Mouse (Mus musculus) stomach, embryonic 14.5 days (tissue): ENCODE measurements around the gene Cdk8. TPM values are rescaled to one million over a fixed set of nuclear protein-coding genes. Genes with fewer than 3 reads are reported as not detected.

ENCODE experiments used
- ATAC-seq: fragments of 200-750 bp; cut with Nextera tagmentation; 2 replicates; pipeline ENCODE4 v1.8.0; 2017; ENCODE audit warnings: low read depth, moderate TSS enrichment; ENCODE audit not compliant: insufficient number of reproducible peaks, insufficient read depth, low FRiP score
- H3K27ac ChIP-seq: fragments of 300-500 bp; sonication (generic); 2 replicates; pipeline ENCODE4 v1.5.1; 2014; ENCODE audit warnings: mild to moderate bottlenecking, low read length, moderate library complexity, mixed read lengths
- H3K27me3 ChIP-seq: fragments of 300-500 bp; sonication (generic); 2 replicates; pipeline ENCODE4 v1.6.1; 2014; ENCODE audit warnings: low read length, control low read depth, mixed read lengths; ENCODE audit not compliant: control insufficient read depth, insufficient read depth
- H3K36me3 ChIP-seq: fragments of 300-500 bp; sonication (generic); 2 replicates; pipeline ENCODE4 v1.6.1; 2014; ENCODE audit warnings: mild to moderate bottlenecking, control low read depth, low read length, moderate library complexity, mixed read lengths; ENCODE audit not compliant: control insufficient read depth, insufficient read depth
- H3K4me1 ChIP-seq: fragments of 300-500 bp; sonication (generic); 2 replicates; pipeline ENCODE4 v1.6.1; 2014; ENCODE audit warnings: low read length, control low read depth, mixed read lengths; ENCODE audit not compliant: control insufficient read depth, insufficient read depth
- H3K4me2 ChIP-seq: fragments of 300-500 bp; sonication (generic); replicated peaks from 2 replicates; pipeline ENCODE4 v1.6.1; 2014; ENCODE audit warnings: low read depth, low read length, control low read depth
- H3K4me3 ChIP-seq: fragments of 300-500 bp; sonication (generic); 2 replicates; pipeline ENCODE4 v1.5.1; 2014; ENCODE audit warnings: low read depth, low read length, control low read depth
- H3K9ac ChIP-seq: fragments of 300-500 bp; sonication (generic); replicated peaks from 2 replicates; pipeline ENCODE4 v1.6.1; 2014; ENCODE audit warnings: low read depth, mild to moderate bottlenecking, control low read depth, low read length, moderate library complexity, mixed read lengths
- H3K9me3 ChIP-seq: fragments of 300-500 bp; sonication (generic); 2 replicates; pipeline ENCODE4 v1.6.1; 2016; ENCODE audit warnings: low read depth, low read length, control low read depth; ENCODE audit not compliant: control insufficient read depth
- WGBS: fragments of 180-500 bp; shearing (Covaris S2); extraction: QIAGEN DNeasy Blood & Tissue Kit; methylation state at CpG from one replicate; pipeline ENCODE4 v1.1.7; 2014; 5-methylcytosine and 5-hydroxymethylcytosine counted together
- polyA plus RNA-seq: library from polyadenylated mRNA; unstranded; fragments of >200 nt; fragmentation: Nextera tagmentation; extraction: Ambion mirVana; gene quantifications from 2 replicates; pipeline ENCODE4 v1.2.1, GENCODE M21; 2014

The Cdk8 gene
- polyA plus RNA-seq, 1 experiment from 2014 or later, result 24.7 TPM

- no peak overlapping the region for H3K4me2 ChIP-seq
- no peaks in the 10 kb centered on the region for H3K9me3 ChIP-seq
- no peak overlapping the region for H3K27ac ChIP-seq
- WGBS, result 89% methylated on average over 12 of the region's 12 CpGs
- no peaks in the 10 kb centered on the region for H3K27me3 ChIP-seq
- ATAC-seq, result no peak
- H3K4me3 ChIP-seq, result no peak overlapping the region
- H3K9ac ChIP-seq, result no peak overlapping the region
- no peaks in the 10 kb centered on the region for H3K36me3 ChIP-seq
- H3K4me1 ChIP-seq, result no peaks in the 10 kb centered on the region
These were observed 114.1 kb downstream of the Cdk8 start for GRCm38 (mm10) chr5:146344911-146345686.

GRCm38 (mm10) chr5:146347081-146347480 lies 116.1 kb downstream of the Cdk8 start:
- Histone ChIP-seq H3K4me1 (no peaks in the 10 kb centered on the region), H3K4me3 (no peak overlapping the region), H3K4me2 (no peak overlapping the region), H3K9ac (no peak overlapping the region), H3K27me3 (no peaks in the 10 kb centered on the region), H3K9me3 (no peaks in the 10 kb centered on the region), H3K36me3 (no peaks in the 10 kb centered on the region), H3K27ac (no peak overlapping the region)
- WGBS, result 70% methylated on average over 6 of the region's 6 CpGs
- ATAC-seq, result no peak

- H3K4me1 ChIP-seq, result no peaks in the 10 kb centered on the region
- H3K27me3 ChIP-seq, result no peaks in the 10 kb centered on the region
- no peaks in the 10 kb centered on the region for H3K9me3 ChIP-seq
- 67% methylated on average over 3 of the region's 3 CpGs for WGBS
- no peak for ATAC-seq
- no peak overlapping the region for H3K4me3 ChIP-seq
- no peak overlapping the region for H3K9ac ChIP-seq
- H3K36me3 ChIP-seq, result no peaks in the 10 kb centered on the region
- no peak overlapping the region for H3K4me2 ChIP-seq
- H3K27ac ChIP-seq, result no peak overlapping the region
These were observed 118.2 kb downstream of the Cdk8 start for GRCm38 (mm10) chr5:146349183-146349582.

- Histone ChIP-seq H3K9ac (no peak overlapping the region), H3K36me3 (no peaks in the 10 kb centered on the region), H3K27me3 (no peaks in the 10 kb centered on the region), H3K27ac (no peak overlapping the region), H3K4me1 (no peaks in the 10 kb centered on the region), H3K9me3 (no peaks in the 10 kb centered on the region), H3K4me2 (no peak overlapping the region), H3K4me3 (no peak overlapping the region)
- no peak for ATAC-seq
- WGBS, result 72% methylated on average over 11 of the region's 11 CpGs
These were observed 119.8 kb downstream of the Cdk8 start for GRCm38 (mm10) chr5:146350784-146351183.

DNA sequence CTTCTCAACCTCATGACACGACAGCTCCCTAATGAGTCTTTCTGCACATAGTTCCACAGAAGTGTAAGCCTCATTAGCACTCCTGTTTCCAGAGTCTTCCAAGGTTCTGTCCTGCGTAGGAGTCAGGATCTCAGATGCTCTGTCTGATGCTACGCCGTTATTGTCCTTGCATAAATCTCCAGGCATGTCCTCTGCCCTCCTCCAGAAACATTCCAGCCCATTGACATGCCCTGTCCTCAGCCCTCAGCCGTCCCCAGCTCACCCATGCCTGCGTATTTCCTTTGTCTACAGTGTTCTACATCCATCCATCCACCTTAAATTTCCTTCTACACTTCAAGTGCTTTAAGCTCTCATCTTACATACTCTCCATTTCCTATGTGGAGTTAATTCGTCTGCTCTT lies 121.0 kb downstream of the Cdk8 start:
- H3K9me3 ChIP-seq, result no peaks in the 10 kb centered on the region
- 85% methylated on average over 7 of the region's 7 CpGs for WGBS
- H3K9ac ChIP-seq, result no peak overlapping the region
- no peak overlapping the region for H3K4me2 ChIP-seq
- no peaks in the 10 kb centered on the region for H3K4me1 ChIP-seq
- H3K27ac ChIP-seq, result no peak overlapping the region
- H3K36me3 ChIP-seq, result no peaks in the 10 kb centered on the region
- no peak for ATAC-seq
- no peaks in the 10 kb centered on the region for H3K27me3 ChIP-seq
- H3K4me3 ChIP-seq, result no peak overlapping the region

Other genes starting within 250 kb of the Cdk8 start
- not detected in 2 replicates for gene Cyp3a25, start 221.6 kb upstream of the Cdk8 start, polyA plus RNA-seq
- gene Cyp3a59, start 152.0 kb upstream of the Cdk8 start, polyA plus RNA-seq, result not detected in 2 replicates
- gene Gm5565, start 70.7 kb upstream of the Cdk8 start, polyA plus RNA-seq, result not detected in 2 replicates
- not detected in 2 replicates for gene Gm6309, start 60.5 kb upstream of the Cdk8 start, polyA plus RNA-seq
- not detected in 2 replicates for gene 1700001J03Rik, start 45.9 kb upstream of the Cdk8 start, polyA plus RNA-seq
- 40.6 TPM in 2 replicates for gene Rnf6, start 9.7 kb upstream of the Cdk8 start, polyA plus RNA-seq
- gene Wasf3, start 153.8 kb downstream of the Cdk8 start, polyA plus RNA-seq, result 1.8 and 2.0 TPM in 2 replicates